Mouse (Mus musculus) hindbrain, embryonic 16.5 days (tissue): ENCODE data around the gene Pax6. TPM values are rescaled to one million over a fixed set of nuclear protein-coding genes. Genes with fewer than 3 reads are reported as not detected.

Experiments
- ATAC-seq: fragments of 200-750 bp; cut with Nextera tagmentation; 2 replicates; pipeline ENCODE4 v1.8.0; 2017; ENCODE audit warnings: moderate TSS enrichment, moderate library complexity
- H3K27ac ChIP-seq: fragments of 300-500 bp; sonication (generic); 2 replicates; pipeline ENCODE4 v1.5.1; 2014; ENCODE audit warnings: low read depth, mild to moderate bottlenecking, control low read depth, low read length, moderate library complexity
- H3K27me3 ChIP-seq: fragments of 300-500 bp; sonication (generic); replicated peaks from 2 replicates; pipeline ENCODE4 v1.6.1; 2014; ENCODE audit warnings: low read length; ENCODE audit not compliant: control insufficient read depth, insufficient read depth
- H3K36me3 ChIP-seq: fragments of 300-500 bp; sonication (generic); 2 replicates; pipeline ENCODE4 v1.6.1; 2014; ENCODE audit warnings: mild to moderate bottlenecking, low read length, moderate library complexity, mixed read lengths; ENCODE audit not compliant: control insufficient read depth, insufficient read depth
- H3K4me1 ChIP-seq: fragments of 300-500 bp; sonication (generic); 2 replicates; pipeline ENCODE4 v1.6.1; 2014; ENCODE audit warnings: low read depth, low read length; ENCODE audit not compliant: control insufficient read depth, insufficient read depth
- H3K4me2 ChIP-seq: fragments of 300-500 bp; sonication (generic); 2 replicates; pipeline ENCODE4 v1.6.1; 2014; ENCODE audit warnings: mild to moderate bottlenecking, low read length, control low read depth, moderate library complexity
- H3K4me3 ChIP-seq: fragments of 300-500 bp; sonication (generic); 2 replicates; pipeline ENCODE4 v1.5.1; 2014; ENCODE audit warnings: mild to moderate bottlenecking, low read length, control low read depth, moderate library complexity
- H3K9ac ChIP-seq: fragments of 300-500 bp; sonication (generic); 2 replicates; pipeline ENCODE4 v1.6.1; 2014; ENCODE audit warnings: low read depth, mild to moderate bottlenecking, control low read depth, low read length, moderate library complexity
- H3K9me3 ChIP-seq: fragments of 300-500 bp; sonication (generic); 2 replicates; pipeline ENCODE4 v1.6.1; 2014; ENCODE audit warnings: mild to moderate bottlenecking, low read length, moderate library complexity; ENCODE audit not compliant: control insufficient read depth
- WGBS: fragments of 180-500 bp; shearing (Covaris S2); extraction: QIAGEN DNeasy Blood & Tissue Kit; methylation state at CpG from one replicate; pipeline ENCODE4 v1.1.7; 2014; 5-methylcytosine and 5-hydroxymethylcytosine counted together
- polyA plus RNA-seq: library from polyadenylated mRNA; unstranded; fragments of >200 nt; fragmentation: Nextera tagmentation; extraction: Ambion mirVana; gene quantifications from 2 replicates; pipeline ENCODE4 v1.2.1, GENCODE M21; 2015

Pax6 gene
- polyA plus RNA-seq, 1 experiment from 2014 or later, result 43.8 TPM

DNA sequence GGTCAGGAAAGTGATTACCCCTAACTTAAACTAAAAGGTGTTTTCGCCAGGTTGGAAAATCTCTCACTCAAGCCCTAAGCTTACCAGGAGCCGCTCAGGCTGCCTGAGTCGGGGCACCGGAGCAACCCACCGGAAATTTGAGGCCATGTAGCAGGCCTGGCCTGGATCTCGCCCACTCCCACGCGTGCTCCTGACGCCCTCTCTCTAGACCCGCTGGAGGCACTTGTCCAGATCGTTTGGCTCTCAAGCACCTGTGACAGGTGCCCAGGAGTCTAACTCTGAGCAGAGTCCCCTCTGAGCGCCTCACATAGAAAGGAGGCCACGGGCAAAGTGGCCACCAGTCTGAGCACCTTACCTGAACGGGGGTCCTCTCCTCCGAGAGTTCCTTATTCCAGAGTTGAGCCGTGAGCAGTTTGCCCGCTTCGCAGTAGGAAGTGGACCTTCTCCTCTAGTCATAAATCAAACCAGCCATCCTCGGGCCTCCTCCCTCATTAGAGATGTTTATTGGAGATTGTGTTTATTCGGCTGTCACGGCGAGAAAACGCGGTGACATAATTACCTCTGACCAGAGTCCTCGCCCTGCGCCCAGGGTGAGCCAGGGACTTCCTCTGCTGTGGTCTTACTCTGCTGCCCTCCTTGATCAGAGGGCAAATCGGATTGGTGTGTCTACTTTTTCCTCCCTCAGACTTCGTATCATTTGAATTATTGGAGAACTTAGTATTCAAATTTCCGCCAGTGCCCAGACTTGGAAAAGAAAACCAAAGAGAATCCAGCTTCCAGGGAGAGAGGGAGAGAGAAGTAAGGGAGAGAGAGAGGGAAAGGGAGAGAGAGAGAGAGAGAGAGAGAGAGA is 1.4 kb downstream of the Pax6 start:
- peak overlapping the region; percentile 49 for H3K9ac ChIP-seq
- H3K27ac ChIP-seq, result no peak overlapping the region
- ATAC-seq, result no peak
- no peaks in the 10 kb centered on the region for H3K36me3 ChIP-seq
- peak overlapping the region; percentile 50 for H3K4me2 ChIP-seq
- H3K4me3 ChIP-seq, result peak overlapping the region; percentile 50
- peaks cover 2% of the 10 kb centered on the region; the same call in 1 of the 2 replicates for H3K4me1 ChIP-seq
- WGBS, result 7% methylated on average over 29 of the region's 29 CpGs
- no peaks in the 10 kb centered on the region for H3K9me3 ChIP-seq
- peaks cover 36% of the 10 kb centered on the region for H3K27me3 ChIP-seq

DNA sequence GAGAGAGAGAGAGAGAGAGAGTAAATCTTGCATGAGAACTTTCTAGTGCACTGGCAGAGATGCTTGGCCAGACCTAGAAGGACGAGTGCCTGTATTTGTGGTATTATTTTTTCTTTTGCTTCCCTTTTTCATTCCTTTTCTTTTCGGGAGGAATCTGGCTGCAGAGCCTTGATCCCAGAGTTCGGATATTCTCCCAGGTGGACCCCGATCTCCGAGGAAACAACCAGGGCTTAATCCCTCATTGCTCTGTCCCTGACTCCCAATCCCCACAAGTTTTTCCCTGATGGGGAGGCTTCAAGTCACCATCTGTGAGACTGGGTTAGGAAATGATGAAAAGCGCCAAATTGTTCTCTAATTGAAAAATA is 2.0 kb downstream of the Pax6 start:
- Histone ChIP-seq H3K9me3 (no peaks in the 10 kb centered on the region), H3K27ac (no peak overlapping the region; the same call in 1 of the 2 replicates), H3K4me3 (peak overlapping the region; percentile 50), H3K9ac (peak overlapping the region; percentile 28), H3K27me3 (peaks cover 31% of the 10 kb centered on the region), H3K4me2 (0 out of 2 replicates have a peak overlapping the region, but pooled peaks have one; percentile 57), H3K36me3 (no peaks in the 10 kb centered on the region), H3K4me1 (peaks cover 2% of the 10 kb centered on the region)
- no peak for ATAC-seq
- 14% methylated on average over 6 of the region's 6 CpGs for WGBS

DNA sequence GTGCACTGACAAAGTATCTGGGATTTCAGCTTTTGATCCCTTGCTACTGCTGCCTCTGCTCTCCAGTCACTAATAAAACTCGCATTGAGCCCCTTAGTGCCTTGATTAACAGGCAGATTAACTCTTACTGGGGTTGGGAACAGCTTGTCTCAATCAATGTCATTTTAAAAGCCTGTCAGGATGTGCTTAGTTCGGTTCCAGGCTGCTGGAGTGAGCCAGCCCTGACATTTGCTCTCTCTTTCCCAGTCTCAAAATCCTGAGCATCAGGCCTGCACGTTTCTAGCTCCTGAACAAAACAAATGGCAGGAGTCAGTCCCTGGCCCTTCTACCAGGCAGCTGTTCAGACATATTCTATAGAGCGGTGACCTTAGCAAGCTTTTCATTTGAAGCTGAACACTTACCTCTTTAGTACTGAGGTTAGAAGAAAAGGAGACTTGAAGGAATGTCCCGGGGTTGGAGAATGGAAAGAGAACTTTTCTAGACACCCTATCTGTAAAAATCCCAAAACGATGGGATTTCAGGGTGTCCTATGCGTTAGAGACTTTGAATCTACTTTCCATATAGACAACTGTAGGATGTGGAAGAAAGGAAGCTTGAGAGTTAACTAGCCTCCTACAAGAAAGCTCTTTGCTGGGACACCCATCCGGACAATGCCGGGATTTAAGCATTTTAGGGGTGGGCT is 2.6 kb downstream of the Pax6 start:
- 15% methylated on average over 9 of the region's 9 CpGs for WGBS
- peaks cover 6% of the 10 kb centered on the region for H3K4me1 ChIP-seq
- peak overlapping the region; percentile 57; the same call in 1 of the 2 replicates for H3K4me2 ChIP-seq
- H3K9me3 ChIP-seq, result no peaks in the 10 kb centered on the region
- H3K9ac ChIP-seq, result peak overlapping the region; percentile 28
- ATAC-seq, result no peak
- peaks cover 26% of the 10 kb centered on the region for H3K27me3 ChIP-seq
- H3K27ac ChIP-seq, result no peak overlapping the region; the same call in 1 of the 2 replicates
- peak overlapping the region; percentile 50 for H3K4me3 ChIP-seq
- H3K36me3 ChIP-seq, result no peaks in the 10 kb centered on the region

DNA sequence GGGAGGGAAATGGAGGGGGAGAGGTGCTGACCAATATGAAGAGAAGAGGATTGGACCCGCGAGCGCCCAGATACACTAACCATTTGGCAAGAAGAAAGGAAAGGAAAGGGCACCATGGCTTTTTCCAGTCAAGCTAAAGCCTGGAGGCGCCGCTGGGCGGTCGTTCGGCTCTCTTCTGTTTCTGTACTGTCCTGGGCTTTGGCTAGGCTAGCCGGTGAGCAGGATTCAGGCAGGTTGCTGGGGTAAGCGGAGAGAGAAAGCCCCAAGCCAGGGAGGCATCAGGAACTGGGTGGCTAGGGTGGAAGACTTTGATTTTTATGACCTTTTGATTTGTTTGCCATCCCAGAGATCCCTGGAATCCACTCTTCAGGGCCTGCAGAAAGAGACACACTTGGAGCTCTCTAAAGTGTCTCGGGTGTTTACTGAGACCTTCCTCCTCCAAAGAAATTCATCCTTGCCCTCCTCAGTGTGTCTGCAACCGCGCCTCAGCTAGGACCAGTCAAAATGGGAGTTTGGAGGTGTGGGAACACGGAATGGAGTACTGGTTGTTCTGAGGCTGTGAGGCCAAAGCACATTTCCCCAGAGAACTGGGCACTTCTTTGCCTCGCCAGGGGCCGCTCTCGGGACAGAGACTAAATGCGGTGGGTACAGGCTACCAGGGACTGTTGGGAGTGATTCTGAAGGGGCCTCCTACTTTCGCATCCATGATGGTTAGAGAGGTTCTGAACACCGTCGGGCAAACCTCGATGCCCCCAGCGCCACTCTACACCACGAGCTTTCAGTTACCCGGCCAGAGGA is 3.3 kb downstream of the Pax6 start:
- Histone ChIP-seq H3K27me3 (peaks cover 21% of the 10 kb centered on the region), H3K4me1 (peaks cover 8% of the 10 kb centered on the region), H3K9ac (peak overlapping the region; percentile 36; the same call in 1 of the 2 replicates), H3K9me3 (no peaks in the 10 kb centered on the region), H3K4me2 (peak overlapping the region; percentile 57), H3K27ac (peak overlapping the region; percentile 57; the same call in 1 of the 2 replicates), H3K36me3 (no peaks in the 10 kb centered on the region), H3K4me3 (peak overlapping the region; percentile 50)
- WGBS, result 10% methylated on average over 25 of the region's 25 CpGs
- ATAC-seq, result no peak

DNA sequence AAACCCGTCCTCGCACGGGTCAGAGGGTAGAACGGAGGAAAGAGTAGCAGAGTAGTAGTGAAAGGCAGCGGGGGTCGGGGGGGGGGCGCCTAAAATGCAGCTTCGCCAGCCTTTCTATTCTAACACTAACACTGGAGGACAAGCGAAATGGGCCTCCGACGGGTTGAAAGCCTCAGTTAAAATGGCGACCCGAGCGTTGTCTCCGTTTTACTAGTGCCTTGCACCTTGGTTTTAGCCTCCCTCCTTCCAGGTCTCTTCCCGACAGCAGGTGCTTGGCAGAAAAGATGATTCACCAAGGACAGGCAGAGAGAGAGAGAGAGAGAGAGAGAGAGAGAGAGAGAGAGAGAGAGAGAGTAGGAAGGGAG is 3.9 kb downstream of the Pax6 start:
- Histone ChIP-seq H3K27me3 (peaks cover 19% of the 10 kb centered on the region), H3K4me3 (peak overlapping the region; percentile 50), H3K9ac (peak overlapping the region; percentile 15; the same call in 1 of the 2 replicates), H3K36me3 (no peaks in the 10 kb centered on the region), H3K4me1 (peaks cover 8% of the 10 kb centered on the region), H3K27ac (peak overlapping the region; percentile 57; the same call in 1 of the 2 replicates), H3K4me2 (peak overlapping the region; percentile 57), H3K9me3 (no peaks in the 10 kb centered on the region)
- no peak for ATAC-seq
- 1% methylated on average over 16 of the region's 16 CpGs for WGBS

DNA sequence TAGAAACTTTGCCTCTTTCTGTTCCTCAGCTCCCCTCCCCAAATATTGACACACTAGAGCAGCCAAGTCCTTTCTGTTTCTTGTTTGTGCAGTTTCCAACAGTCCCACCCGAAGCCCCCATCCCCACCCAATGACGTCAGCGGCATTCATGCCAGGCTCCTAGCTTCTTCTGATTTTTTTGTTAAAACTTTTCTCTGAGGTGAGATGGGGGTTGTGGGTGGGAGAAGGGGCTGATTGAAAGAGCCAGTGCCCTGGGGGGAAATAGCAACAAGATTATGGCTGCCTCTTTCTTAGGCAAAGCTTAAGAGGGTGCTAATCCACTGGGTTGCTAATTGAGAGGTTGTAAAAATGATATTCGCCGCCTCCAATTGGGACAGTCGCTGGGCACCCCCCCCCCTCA is 4.4 kb downstream of the Pax6 start:
- Histone ChIP-seq H3K27ac (peak overlapping the region; percentile 74; the same call in 1 of the 2 replicates), H3K4me3 (peak overlapping the region; percentile 50)

GRCm38 (mm10) chr2:105673631-105674060 is 4.9 kb downstream of the Pax6 start:
- peak overlapping the region; percentile 24; the same call in 1 of the 2 replicates for H3K9ac ChIP-seq
- peaks cover 14% of the 10 kb centered on the region for H3K27me3 ChIP-seq
- H3K36me3 ChIP-seq, result no peaks in the 10 kb centered on the region
- WGBS, result 9% methylated on average over 10 of the region's 10 CpGs
- H3K4me2 ChIP-seq, result peak overlapping the region; percentile 57
- H3K4me3 ChIP-seq, result peak overlapping the region; percentile 50
- no peaks in the 10 kb centered on the region for H3K9me3 ChIP-seq
- peak; percentile 43; the same call in 1 of the 2 replicates for ATAC-seq
- H3K27ac ChIP-seq, result peak overlapping the region; percentile 74
- H3K4me1 ChIP-seq, result peaks cover 8% of the 10 kb centered on the region

More for the DNA sequence above, 4.4 kb downstream of the Pax6 start:
- no peaks in the 10 kb centered on the region for H3K36me3 ChIP-seq
- H3K9ac ChIP-seq, result no peak overlapping the region
- no peaks in the 10 kb centered on the region for H3K9me3 ChIP-seq
- WGBS, result 3% methylated on average over 6 of the region's 6 CpGs
- ATAC-seq, result no peak
- peak overlapping the region; percentile 57 for H3K4me2 ChIP-seq
- H3K4me1 ChIP-seq, result peaks cover 8% of the 10 kb centered on the region
- H3K27me3 ChIP-seq, result peaks cover 19% of the 10 kb centered on the region

DNA sequence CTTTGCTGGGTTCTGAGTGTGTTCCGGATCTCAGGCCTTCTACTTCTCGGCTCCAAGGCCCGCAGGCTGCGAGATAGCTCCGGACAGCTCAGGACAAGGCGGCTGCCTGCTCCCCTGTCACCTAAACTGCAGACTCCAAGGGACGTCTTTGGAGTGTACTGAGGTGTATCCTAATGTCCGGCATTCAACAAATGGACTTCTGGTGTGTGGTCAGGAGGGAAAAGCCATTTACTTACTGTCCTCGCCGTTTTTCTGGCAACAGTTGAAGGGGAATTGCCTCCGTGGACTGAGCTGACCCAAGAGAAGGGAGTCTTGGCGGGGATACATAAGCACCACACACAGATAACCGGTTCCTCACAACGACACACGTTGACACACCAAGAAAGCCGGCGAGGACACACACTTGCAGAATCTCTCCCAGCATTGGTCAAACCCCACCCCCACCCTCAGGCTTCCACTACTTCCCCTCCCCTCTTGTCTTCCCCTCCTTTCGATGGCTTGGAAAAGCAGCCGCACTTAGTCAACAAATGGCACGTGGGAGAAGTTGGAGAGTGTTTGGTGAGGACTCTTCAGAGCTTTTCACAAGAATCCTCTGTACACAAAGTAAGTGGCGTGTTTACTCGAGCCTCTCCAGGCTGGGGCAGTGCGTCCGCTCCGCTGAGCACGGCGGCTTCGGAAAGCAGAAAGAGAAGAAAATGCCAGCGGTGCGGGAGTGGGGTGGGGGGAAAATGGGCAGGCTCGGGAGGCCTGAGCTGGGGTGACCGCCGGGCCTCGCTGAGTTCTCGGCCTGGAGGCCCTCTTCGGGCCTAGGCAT is 5.6 kb downstream of the Pax6 start:
- Histone ChIP-seq H3K4me2 (peak overlapping the region; percentile 57), H3K9ac (peak overlapping the region; percentile 56), H3K9me3 (no peaks in the 10 kb centered on the region), H3K27ac (peak overlapping the region; percentile 81), H3K4me1 (peaks cover 6% of the 10 kb centered on the region), H3K36me3 (no peaks in the 10 kb centered on the region), H3K27me3 (peaks cover 13% of the 10 kb centered on the region), H3K4me3 (peak overlapping the region; percentile 50)
- 3% methylated on average over 36 of the region's 36 CpGs for WGBS
- peak; percentile 56 for ATAC-seq
